Comparison of ENCODE assay signal across 28 mouse cellular contexts in the genomic region with DNA sequence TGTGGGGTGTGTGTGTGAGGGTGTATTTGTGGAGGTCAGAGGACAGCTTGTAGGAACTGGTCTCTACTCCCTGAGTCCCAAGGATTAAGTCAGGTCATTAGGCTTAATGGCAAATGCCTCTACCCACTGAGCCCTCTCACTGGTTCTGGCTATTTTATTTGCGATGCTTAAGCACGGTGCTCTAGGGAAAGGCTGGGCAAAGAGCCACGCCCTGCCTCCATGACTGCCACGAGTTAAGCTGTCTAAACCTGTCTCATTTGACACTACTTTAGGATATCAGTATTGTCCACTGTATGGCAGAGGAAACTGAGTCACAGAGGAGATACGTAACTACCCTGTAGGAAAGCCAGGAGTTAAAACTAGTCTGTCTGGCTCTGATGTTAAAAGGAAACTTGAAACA. TPM values are rescaled to one million over a fixed set of nuclear protein-coding genes. Genes with fewer than 3 reads are reported as not detected.
DNase-seq lines count a peak whose midpoint lies in the region; ATAC-seq and TF ChIP-seq lines count a peak whose summit lies in the region.
"Had no signal": no experiment of that assay in that cellular context is flagged by ENCODE, and none has a peak within 500 bp of the region (broad histone marks: within the 10 kb centered on the region; RNA-seq: fewer than 3 reads in every experiment).

No protein-coding gene starts in this region.

- no peak for TF ChIP-seq RAD21 in MEL (IDR thresholded peaks at IDR 0.05; ENCODE audit: low read depth, low read length)

- no peaks in the 10 kb centered on the region for H3K9me3 ChIP-seq in heart, embryonic 13.5 days
- H3K9me3 ChIP-seq in heart, embryonic 11.5 days (replicated peaks; ENCODE audit: control insufficient read depth, low read length), result no peaks in the 10 kb centered on the region
- H3K9me3 ChIP-seq in liver, embryonic 11.5 days (ENCODE audit: control insufficient read depth, low read length), result no peaks in the 10 kb centered on the region
- no peaks in the 10 kb centered on the region for H3K9me3 ChIP-seq in MEL (replicated peaks; ENCODE audit: insufficient read depth, low read length)
- H3K9me3 ChIP-seq in liver, embryonic 12.5 days (replicated peaks), result no peaks in the 10 kb centered on the region
- H3K9me3 ChIP-seq: embryonic facial prominence, embryonic 13.5 days; forebrain, embryonic 13.5 days; heart, embryonic 15.5 days; hindbrain, embryonic 12.5 days; neural tube, embryonic 12.5 days had no signal

- no peak overlapping the region for H3K9ac ChIP-seq in heart, embryonic 13.5 days
- H3K9ac ChIP-seq in heart, embryonic 11.5 days (ENCODE audit: low read depth, low read length), result no peak overlapping the region
- H3K9ac ChIP-seq in liver, embryonic 11.5 days (ENCODE audit: low read depth, low read length), result no peak overlapping the region
- H3K9ac ChIP-seq in MEL (ENCODE audit: control insufficient read depth, low read depth, low read length, poor library complexity, severe bottlenecking), result peak overlapping the region; percentile 8; the same call in 1 of the 2 replicates
- no peak overlapping the region for H3K9ac ChIP-seq in liver, embryonic 12.5 days
- H3K9ac ChIP-seq: embryonic facial prominence, embryonic 13.5 days; forebrain, embryonic 13.5 days; heart, embryonic 15.5 days; hindbrain, embryonic 12.5 days; liver, embryonic 14.5 days; neural tube, embryonic 12.5 days had no signal

- no peaks in the 10 kb centered on the region for H3K79me2 ChIP-seq in MEL (ENCODE audit: control insufficient read depth, insufficient read depth, low read length, poor library complexity)

- no peak for TF ChIP-seq POLR2A in MEL (IDR thresholded peaks at IDR 0.05; ENCODE audit: control insufficient read depth in 1 of 2, insufficient read depth in 1 of 2, low read depth in 1 of 2, low read length in 2 of 2, poor library complexity in 1 of 2)

- peak overlapping the region; percentile 1; the same call in 1 of the 2 replicates for H3K4me2 ChIP-seq in heart, embryonic 13.5 days
- H3K4me2 ChIP-seq in heart, embryonic 11.5 days, result no peak overlapping the region
- H3K4me2 ChIP-seq in liver, embryonic 11.5 days, result peak overlapping the region; percentile 15; the same call in 1 of the 2 replicates
- peak overlapping the region; percentile 30 for H3K4me2 ChIP-seq in liver, embryonic 12.5 days
- H3K4me2 ChIP-seq: embryonic facial prominence, embryonic 13.5 days; forebrain, embryonic 13.5 days; heart, embryonic 15.5 days; hindbrain, embryonic 12.5 days; neural tube, embryonic 12.5 days had no signal

- no peak for DNase-seq in liver, embryonic 11.5 days (ENCODE audit: low spot score)
- DNase-seq in liver, result no peak
- DNase-seq in MEL (ENCODE audit: low read depth, low spot score), result peak; percentile 68
- no peak for DNase-seq in adrenal gland, postnatal 25 days
- DNase-seq in thymus, postnatal 0 days (ENCODE audit: low spot score), result no peak
- DNase-seq: adrenal gland, adult 8-10 months; cerebellum, adult 18-20 months; cerebellum, postnatal 25 days; embryo, embryonic 11 days; kidney, adult 18-20 months; midbrain, embryonic 14.5 days; right cerebral cortex, postnatal 14 days; thymus, adult 2 months had no signal

- H3K27ac ChIP-seq in heart, embryonic 13.5 days (replicated peaks), result no peak overlapping the region
- no peak overlapping the region for H3K27ac ChIP-seq in heart, embryonic 11.5 days (ENCODE audit: low read depth, low read length)
- no peak overlapping the region for H3K27ac ChIP-seq in liver, embryonic 11.5 days (ENCODE audit: low read depth, low read length)
- H3K27ac ChIP-seq in MEL (ENCODE audit: control insufficient read depth, low read depth, low read length), result peak overlapping the region; percentile 63
- H3K27ac ChIP-seq in liver, embryonic 12.5 days, result no peak overlapping the region
- H3K27ac ChIP-seq: embryonic facial prominence, embryonic 13.5 days; forebrain, embryonic 13.5 days; heart, embryonic 15.5 days; hindbrain, embryonic 12.5 days; kidney, postnatal 0 days; liver, embryonic 14.5 days; neural tube, embryonic 12.5 days; stomach, postnatal 0 days had no signal

- WGBS in heart, embryonic 13.5 days, result 52% methylated on average over 5 of the region's 5 CpGs
- WGBS in heart, embryonic 11.5 days (ENCODE audit: insufficient replicate concordance), result 65% methylated on average over 5 of the region's 5 CpGs
- 60% methylated on average over 5 of the region's 5 CpGs for WGBS in liver, embryonic 11.5 days
- WGBS in liver, embryonic 12.5 days (ENCODE audit: insufficient replicate concordance), result 45% methylated on average over 5 of the region's 5 CpGs

- no peak for TF ChIP-seq CTCF in MEL (IDR thresholded peaks at IDR 0.05 in 2 of 3, conservative IDR thresholded peaks at IDR 0.05 in 1 of 3; ENCODE audit: control insufficient read depth in 1 of 3, insufficient read depth in 1 of 3, low read depth in 2 of 3, low read length in 3 of 3, poor library complexity in 1 of 3, severe bottlenecking in 1 of 3)

- H3K4me1 ChIP-seq in heart, embryonic 13.5 days, result peaks cover 58% of the 10 kb centered on the region
- peaks cover 28% of the 10 kb centered on the region for H3K4me1 ChIP-seq in heart, embryonic 11.5 days (ENCODE audit: control insufficient read depth, insufficient read depth, low read length)
- H3K4me1 ChIP-seq in liver, embryonic 11.5 days (replicated peaks; ENCODE audit: control insufficient read depth, insufficient read depth, low read length), result 0 out of 2 replicates have a peak, but pooled peaks cover 7% of the 10 kb centered on the region
- peaks cover 0 to 12% of the 10 kb centered on the region in 2 experiments; a peak in 3 of 4 replicates for H3K4me1 ChIP-seq in MEL (ENCODE audit: control insufficient read depth in 1 of 2, insufficient read depth in 2 of 2, low read length in 2 of 2)
- peaks cover 28% of the 10 kb centered on the region for H3K4me1 ChIP-seq in liver, embryonic 12.5 days

- no peak overlapping the region for H3K4me3 ChIP-seq in heart, embryonic 13.5 days
- H3K4me3 ChIP-seq in heart, embryonic 11.5 days (ENCODE audit: low read depth, low read length), result no peak overlapping the region
- no peak overlapping the region for H3K4me3 ChIP-seq in liver, embryonic 11.5 days (ENCODE audit: low read depth, low read length)
- peak overlapping the region; percentile 38 to 44 for H3K4me3 ChIP-seq in MEL (ENCODE audit: control insufficient read depth in 1 of 2, insufficient read depth in 1 of 2, low read depth in 2 of 2, low read length in 2 of 2)
- H3K4me3 ChIP-seq in liver, embryonic 12.5 days, result no peak overlapping the region
- H3K4me3 ChIP-seq: embryonic facial prominence, embryonic 13.5 days; erythroblast, embryonic 14.5 days; forebrain, embryonic 13.5 days; heart, embryonic 15.5 days; hindbrain, embryonic 12.5 days; neural tube, embryonic 12.5 days had no signal

- no peaks in the 10 kb centered on the region for H3K27me3 ChIP-seq in heart, embryonic 13.5 days (replicated peaks)
- H3K27me3 ChIP-seq in heart, embryonic 11.5 days (ENCODE audit: control insufficient read depth, insufficient read depth, low read length), result no peaks in the 10 kb centered on the region
- no peaks in the 10 kb centered on the region for H3K27me3 ChIP-seq in liver, embryonic 11.5 days (replicated peaks; ENCODE audit: control insufficient read depth, insufficient read depth, low read length)
- no peaks in the 10 kb centered on the region for H3K27me3 ChIP-seq in MEL (ENCODE audit: control insufficient read depth in 1 of 2, insufficient read depth in 2 of 2, low read length in 2 of 2)
- no peaks in the 10 kb centered on the region for H3K27me3 ChIP-seq in liver, embryonic 12.5 days (replicated peaks)
- H3K27me3 ChIP-seq: embryonic facial prominence, embryonic 13.5 days; forebrain, embryonic 13.5 days; heart, embryonic 15.5 days; hindbrain, embryonic 12.5 days; neural tube, embryonic 12.5 days; Patski had no signal

- ATAC-seq in heart, embryonic 13.5 days (ENCODE audit: extremely low read depth, insufficient number of reproducible peaks, low FRiP score, low TSS enrichment), result no peak
- no peak; the same call in 1 of the 2 replicates for ATAC-seq in heart, embryonic 11.5 days (replicated peaks; ENCODE audit: insufficient number of reproducible peaks, low FRiP score, low TSS enrichment)
- ATAC-seq in liver, embryonic 11.5 days (replicated peaks; ENCODE audit: low FRiP score), result peak; percentile 14; the same call in 1 of the 2 replicates
- no peak for ATAC-seq in liver, embryonic 12.5 days
- ATAC-seq: activated CD4-positive, CD25-positive, alpha-beta regulatory T cell, adult 4 months; CD4-positive, CD25-positive, alpha-beta regulatory T cell, adult 4 months; forebrain, embryonic 13.5 days; Patski had no signal

- peaks cover 5% of the 10 kb centered on the region; the same call in 1 of the 2 replicates for H3K36me3 ChIP-seq in heart, embryonic 13.5 days
- no peaks in the 10 kb centered on the region for H3K36me3 ChIP-seq in heart, embryonic 11.5 days (ENCODE audit: control insufficient read depth, insufficient read depth, low read length)
- no peaks in the 10 kb centered on the region for H3K36me3 ChIP-seq in liver, embryonic 11.5 days (ENCODE audit: control insufficient read depth, insufficient read depth, low read length)
- H3K36me3 ChIP-seq in MEL (ENCODE audit: control insufficient read depth in 1 of 2, insufficient read depth in 2 of 2, low read length in 2 of 2), result peaks cover 0 to 10% of the 10 kb centered on the region in 2 experiments; a peak in 2 of 4 replicates
- no peaks in the 10 kb centered on the region for H3K36me3 ChIP-seq in liver, embryonic 12.5 days
- H3K36me3 ChIP-seq: heart, embryonic 15.5 days; hindbrain, embryonic 12.5 days; neural tube, embryonic 12.5 days had no signal

- TF ChIP-seq EP300 in MEL (IDR thresholded peaks at IDR 0.05; ENCODE audit: low read depth in 1 of 2, low read length in 2 of 2), result no peak

TF ChIP-seq in MEL, 35 proteins besides CTCF, POLR2A, EP300 and RAD21:
- TF ChIP-seq MYC (IDR thresholded peaks at IDR 0.05; ENCODE audit: low read depth, low read length) (0 out of 2 replicates have a peak, but pooled peaks have one; percentile 33), CHD1 (IDR thresholded peaks at IDR 0.05; ENCODE audit: low read depth, low read length) (no peak), MAX (IDR thresholded peaks at IDR 0.05; ENCODE audit: low read length) (peak; percentile 36; the same call in 1 of the 2 replicates)

RNA-seq across cellular contexts. Expression of a gene that starts 17.7 kb away (rescaled TPM):
- polyA plus RNA-seq in heart, embryonic 13.5 days (2015; fragmentation: Nextera tagmentation; extraction: Ambion mirVana), result 6.8 and 8.2 TPM in 2 replicates
- 8.5 and 10.5 TPM in 2 replicates for polyA plus RNA-seq in heart, embryonic 11.5 days (2014; fragmentation: Nextera tagmentation; extraction: Ambion mirVana)
- polyA plus RNA-seq in liver, embryonic 11.5 days (2014; fragmentation: Nextera tagmentation; extraction: Ambion mirVana), result 8.2 and 8.4 TPM in 2 replicates
- total RNA-seq in MEL (2012; rRNA removed), result 15.3 and 15.9 TPM in 2 replicates
- polyA plus RNA-seq in MEL (2012; ENCODE audit: insufficient read depth in 1 of 2, insufficient read length in 2 of 2, low read depth in 1 of 2, low replicate concordance in 2 of 2, missing spikeins in 1 of 2), result 10 to 100 TPM in 1 of 2 experiments, not detected in 1; 20.7 TPM
- polyA plus RNA-seq in liver, embryonic 12.5 days (2016; fragmentation: Nextera tagmentation; extraction: Ambion mirVana), result 3.9 and 4.4 TPM in 2 replicates
- total RNA-seq in adrenal gland, postnatal 25 days (2021), result 27.2 and 31.3 TPM in 2 replicates
- polyA plus RNA-seq in thymus, postnatal 0 days (2015; fragmentation: Nextera tagmentation; extraction: Ambion mirVana), result 3.3 and 4.2 TPM in 2 replicates

Comparison
In these comparisons a context has a peak if more than half of its experiments do, and no peak if none do; other contexts are left out.
1. H3K4me3 ChIP-seq: peak in MEL (2 of 2); none in heart, embryonic 13.5 days (single experiment), heart, embryonic 11.5 days (single experiment), liver, embryonic 11.5 days (single experiment) and liver, embryonic 12.5 days (single experiment).